Mouse (Mus musculus) stomach, postnatal 0 days (tissue): Measurements from ENCODE around the gene Ccdc158. TPM values are rescaled to one million over a fixed set of nuclear protein-coding genes. Genes with fewer than 3 reads are reported as not detected.
A peak's percentile ranks its signal among the peaks of the same experiment; 100 is the strongest.

Experiments
- ATAC-seq: fragments of 200-750 bp; cut with Nextera tagmentation; 2 replicates; pipeline ENCODE4 v1.8.0; 2017; ENCODE audit not compliant: low FRiP score, low TSS enrichment
- DNase-seq: peaks from one replicate; pipeline ENCODE4 v3.0.0-alpha.2; 2016; ENCODE audit warnings: low spot score
- H3K27ac ChIP-seq: fragments of 300-500 bp; sonication (generic); replicated peaks from 2 replicates; pipeline ENCODE4 v1.5.1; 2014; ENCODE audit warnings: mild to moderate bottlenecking, control low read depth
- H3K27me3 ChIP-seq: fragments of 300-500 bp; sonication (generic); 2 replicates; pipeline ENCODE4 v1.6.1; 2014; ENCODE audit warnings: low read length; ENCODE audit not compliant: control insufficient read depth, insufficient read depth
- H3K36me3 ChIP-seq: fragments of 300-500 bp; sonication (generic); 2 replicates; pipeline ENCODE4 v1.6.1; 2014; ENCODE audit warnings: low read length, mixed read lengths; ENCODE audit not compliant: control insufficient read depth, insufficient read depth
- H3K4me1 ChIP-seq: fragments of 300-500 bp; sonication (generic); replicated peaks from 2 replicates; pipeline ENCODE4 v1.6.1; 2014; ENCODE audit warnings: antibody characterized with exemption; ENCODE audit not compliant: control insufficient read depth, insufficient read depth
- H3K4me2 ChIP-seq: fragments of 300-500 bp; sonication (generic); replicated peaks from 2 replicates; pipeline ENCODE4 v1.6.1; 2014; ENCODE audit warnings: low read depth, mild to moderate bottlenecking, control low read depth, moderate library complexity
- H3K4me3 ChIP-seq: fragments of 300-500 bp; sonication (generic); 2 replicates; pipeline ENCODE4 v1.5.1; 2014; ENCODE audit warnings: low read depth, low read length, control low read depth
- H3K9ac ChIP-seq: fragments of 300-500 bp; sonication (generic); 2 replicates; pipeline ENCODE4 v1.6.1; 2014; ENCODE audit warnings: mild to moderate bottlenecking, low read length, control low read depth, mixed read lengths
- H3K9me3 ChIP-seq: fragments of 300-500 bp; sonication (generic); 2 replicates; pipeline ENCODE4 v1.6.1; 2016; ENCODE audit warnings: low read length; ENCODE audit not compliant: control insufficient read depth
- CTCF ChIP-seq: IDR thresholded peaks from 2 replicates; pipeline ENCODE4 v1.5.1; 2016; ENCODE audit warnings: antibody characterized with exemption, low read depth, mild to moderate bottlenecking, moderate library complexity
- EP300 ChIP-seq: optimal IDR thresholded peaks from 2 replicates; pipeline ENCODE3; 2016; ENCODE audit warnings: antibody characterized with exemption
- WGBS: fragments of 180-500 bp; shearing (Covaris S2); extraction: QIAGEN DNeasy Blood & Tissue Kit; methylation state at CpG from one replicate; pipeline ENCODE4 v1.1.7; 2014; 5-methylcytosine and 5-hydroxymethylcytosine counted together
- polyA plus RNA-seq: library from polyadenylated mRNA; unstranded; fragments of >200 nt; fragmentation: Nextera tagmentation; extraction: Ambion mirVana; gene quantifications from 2 replicates; pipeline ENCODE4 v1.2.1, GENCODE M21; 2015

The Ccdc158 gene
- polyA plus RNA-seq, 1 experiment from 2014 or later: 0.24 TPM

- Histone ChIP-seq H3K4me1 (no peaks in the 10 kb centered on the region), H3K4me2 (no peak overlapping the region), H3K27ac (no peak overlapping the region), H3K4me3 (no peak overlapping the region), H3K27me3 (no peaks in the 10 kb centered on the region), H3K36me3 (no peaks in the 10 kb centered on the region), H3K9me3 (no peaks in the 10 kb centered on the region), H3K9ac (no peak overlapping the region)
- TF ChIP-seq EP300: no peak
- TF ChIP-seq CTCF: no peak
- DNase-seq (no peak), ATAC-seq (no peak)
- 85% methylated on average over 2 of the region's 2 CpGs for WGBS
These were observed 39.8 kb upstream of the Ccdc158 start for GRCm38 (mm10) chr5:92714886-92715285.

- Histone ChIP-seq H3K27me3 (no peaks in the 10 kb centered on the region), H3K4me2 (no peak overlapping the region), H3K36me3 (no peaks in the 10 kb centered on the region), H3K4me3 (no peak overlapping the region), H3K27ac (no peak overlapping the region), H3K9ac (no peak overlapping the region), H3K9me3 (no peaks in the 10 kb centered on the region), H3K4me1 (no peaks in the 10 kb centered on the region)
- DNase-seq: no peak
- TF ChIP-seq EP300 (no peak), CTCF (no peak)
- WGBS: 77% methylated on average over 5 of the region's 5 CpGs
- ATAC-seq: no peak
These were observed 37.7 kb upstream of the Ccdc158 start for GRCm38 (mm10) chr5:92712621-92713395.

DNA sequence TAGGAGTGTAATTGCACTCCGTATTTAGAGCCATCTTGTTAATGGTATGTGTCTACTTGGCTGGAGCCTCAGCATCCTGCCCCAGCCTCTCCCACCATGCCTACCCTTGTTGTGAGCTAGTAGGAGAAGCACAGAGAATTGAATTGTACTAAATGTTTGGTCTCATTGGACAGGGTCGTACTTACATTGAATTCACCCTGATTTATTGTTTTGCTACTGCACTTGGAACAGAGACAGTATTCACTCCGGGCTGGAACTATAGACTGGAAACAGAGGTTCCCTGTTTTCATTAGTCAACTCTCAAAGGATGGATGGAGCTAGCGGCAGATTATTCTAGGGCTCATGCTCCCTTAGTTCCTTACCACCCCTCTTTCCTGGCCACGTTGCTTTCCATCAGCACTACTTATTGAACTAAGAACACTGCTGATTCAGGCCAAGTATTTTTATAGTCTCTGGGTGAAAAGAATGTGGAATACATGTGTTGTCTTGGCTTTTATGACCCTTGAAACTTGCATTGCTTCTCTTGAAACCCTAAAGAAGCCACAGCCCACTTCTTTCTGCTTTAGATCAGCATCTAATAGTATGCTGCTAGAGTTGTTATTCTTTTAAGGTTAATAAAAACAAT, 36.7 kb upstream of the Ccdc158 start:
- TF ChIP-seq CTCF: no peak
- TF ChIP-seq EP300: no peak
- H3K27me3 ChIP-seq: no peaks in the 10 kb centered on the region
- H3K4me3 ChIP-seq: no peak overlapping the region
- no peaks in the 10 kb centered on the region for H3K4me1 ChIP-seq
- WGBS: 61% methylated on average over 5 of the region's 5 CpGs
- ATAC-seq (no peak), DNase-seq (no peak)
- H3K27ac ChIP-seq: no peak overlapping the region
- no peaks in the 10 kb centered on the region for H3K9me3 ChIP-seq
- H3K4me2 ChIP-seq: no peak overlapping the region
- H3K36me3 ChIP-seq: no peaks in the 10 kb centered on the region
- H3K9ac ChIP-seq: no peak overlapping the region

GRCm38 (mm10) chr5:92710779-92711178, 35.7 kb upstream of the Ccdc158 start:
- TF ChIP-seq CTCF (no peak), EP300 (no peak)
- Histone ChIP-seq H3K4me2 (no peak overlapping the region), H3K27me3 (no peaks in the 10 kb centered on the region), H3K4me3 (no peak overlapping the region), H3K9me3 (no peaks in the 10 kb centered on the region), H3K9ac (no peak overlapping the region), H3K27ac (no peak overlapping the region), H3K36me3 (no peaks in the 10 kb centered on the region), H3K4me1 (no peaks in the 10 kb centered on the region)
- WGBS: 51% methylated on average over 8 of the region's 8 CpGs
- ATAC-seq (no peak), DNase-seq (no peak)

DNA sequence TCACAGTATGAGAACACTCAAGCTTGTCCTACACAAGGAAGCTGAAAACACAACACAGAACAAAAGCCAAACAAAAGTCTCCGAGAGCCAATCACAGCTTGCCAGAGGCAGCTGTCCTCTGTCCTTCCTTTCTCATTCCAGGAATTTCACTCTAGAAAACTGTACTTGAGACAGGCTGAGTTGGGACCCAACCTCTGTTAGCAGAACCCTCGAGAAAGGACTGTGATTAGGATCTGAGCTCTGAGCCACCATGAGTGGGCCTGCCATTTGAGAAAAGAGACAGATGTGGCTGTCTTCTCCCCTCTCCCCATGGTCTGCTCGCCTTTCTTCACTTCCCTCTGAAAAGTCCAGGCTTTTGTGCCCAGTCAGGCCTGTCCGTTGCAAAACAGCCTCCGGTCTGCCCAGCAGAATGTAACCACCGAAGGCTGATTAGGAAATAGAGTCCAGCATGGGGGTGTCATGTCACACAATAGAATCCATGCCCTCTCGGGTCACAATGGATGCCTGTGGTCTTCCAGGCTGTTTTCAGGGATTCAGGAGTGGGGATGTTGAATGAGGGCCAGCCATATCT, 32.9 kb upstream of the Ccdc158 start:
- WGBS: 56% methylated on average over 7 of the region's 7 CpGs
- Histone ChIP-seq H3K4me3 (no peak overlapping the region), H3K27me3 (no peaks in the 10 kb centered on the region), H3K4me2 (no peak overlapping the region), H3K36me3 (no peaks in the 10 kb centered on the region), H3K9ac (no peak overlapping the region), H3K4me1 (no peaks in the 10 kb centered on the region), H3K9me3 (no peaks in the 10 kb centered on the region), H3K27ac (peak overlapping the region; percentile 56; the same call in 1 of the 2 replicates)
- ATAC-seq (no peak), DNase-seq (no peak)
- TF ChIP-seq EP300 (no peak), CTCF (no peak)

DNA sequence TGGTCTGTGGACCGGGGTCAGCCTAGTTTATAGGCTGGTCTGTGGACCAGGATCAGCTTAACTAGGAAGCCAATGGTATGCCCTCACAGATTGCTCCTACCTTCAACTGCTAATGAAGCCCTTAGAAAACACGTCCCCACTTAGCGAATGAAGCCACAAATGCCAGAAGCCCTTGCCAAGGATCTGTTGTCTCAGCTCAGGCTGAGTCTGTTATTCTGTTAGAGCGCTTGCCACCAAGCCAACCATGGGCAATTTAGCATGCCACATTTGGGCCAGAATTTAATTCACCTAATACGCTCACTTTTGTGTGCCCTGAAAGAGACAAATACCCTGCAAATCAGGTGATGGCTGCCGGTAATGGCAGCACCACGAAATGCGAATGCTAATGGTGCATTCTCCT, 28.6 kb upstream of the Ccdc158 start:
- H3K4me2 ChIP-seq: no peak overlapping the region
- DNase-seq (no peak), ATAC-seq (no peak)
- 89% methylated on average over 8 of the region's 8 CpGs for whole genome bisulfite sequencing
- H3K4me1 ChIP-seq: no peaks in the 10 kb centered on the region
- no peaks in the 10 kb centered on the region for H3K27me3 ChIP-seq
- no peak overlapping the region for H3K27ac ChIP-seq
- TF ChIP-seq CTCF: no peak
- no peak for TF ChIP-seq EP300
- no peak overlapping the region for H3K9ac ChIP-seq
- H3K4me3 ChIP-seq: no peak overlapping the region
- no peaks in the 10 kb centered on the region for H3K9me3 ChIP-seq
- no peaks in the 10 kb centered on the region for H3K36me3 ChIP-seq
